Mouse (Mus musculus): ENCODE measurements around the gene Zdhhc7.

The Zdhhc7 gene

DNA sequence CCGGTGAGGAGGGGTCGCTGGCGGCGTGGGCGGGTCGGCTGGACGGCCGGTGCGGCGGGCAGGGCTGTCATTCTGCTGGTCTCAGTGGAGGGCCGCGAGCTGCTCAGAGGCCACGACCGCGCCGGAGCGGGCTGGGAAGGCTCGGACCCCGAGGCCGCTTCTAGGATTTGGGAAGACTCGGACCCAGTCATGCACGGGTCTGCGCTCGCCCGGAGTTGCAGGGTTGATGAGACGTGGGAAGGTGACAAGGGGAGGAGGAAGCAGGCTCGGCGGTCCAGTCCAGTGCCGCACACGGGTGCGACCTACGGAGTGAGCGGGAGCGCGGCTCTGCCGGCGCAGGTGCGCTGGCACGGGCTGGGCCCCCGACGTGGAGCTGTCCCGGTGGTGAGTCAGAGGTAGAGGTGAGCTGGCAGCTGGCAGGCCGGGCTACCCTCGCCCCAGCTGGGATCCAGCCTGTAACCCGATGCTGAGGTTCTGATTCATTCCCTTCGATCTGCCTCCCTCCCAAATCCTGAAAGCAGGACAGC, 13.1 kb upstream of the Zdhhc7 start:
- DNase-seq (ENCODE audit: extremely low read depth, low read depth, low spot score): no peak

DNA sequence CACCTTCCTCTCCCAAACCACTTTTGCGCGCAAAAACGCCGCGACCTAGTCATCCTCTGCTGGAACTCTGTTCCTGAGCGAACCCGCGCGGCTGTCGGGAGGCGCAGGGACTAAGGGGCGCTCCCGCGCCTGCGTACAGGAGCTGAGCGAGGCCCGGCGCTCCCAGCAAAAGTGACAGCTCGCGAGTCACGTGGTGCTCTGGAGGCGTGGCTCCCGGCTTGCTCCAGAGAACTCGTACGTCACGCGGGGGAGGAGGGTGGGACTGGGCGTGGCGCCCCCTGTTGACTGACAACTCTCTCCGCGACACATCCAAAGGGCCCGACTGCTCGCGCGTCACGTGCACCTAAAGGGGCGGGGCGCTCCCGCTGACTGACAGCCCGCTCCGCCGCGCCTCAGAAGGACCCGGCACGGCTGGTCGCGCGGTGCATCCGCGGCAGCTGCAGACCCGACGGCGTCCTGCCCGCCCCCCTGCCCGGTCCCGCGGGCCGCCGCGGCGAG, 12.5 kb upstream of the Zdhhc7 start, which contains the start of gene 6430548M08Rik:
Gene 6430548M08Rik, plus strand, starts transcription at position 395 of the 498 bp plus-strand sequence.
- peak; percentile 80 for DNase-seq (ENCODE audit: extremely low read depth, low read depth, low spot score)

DNA sequence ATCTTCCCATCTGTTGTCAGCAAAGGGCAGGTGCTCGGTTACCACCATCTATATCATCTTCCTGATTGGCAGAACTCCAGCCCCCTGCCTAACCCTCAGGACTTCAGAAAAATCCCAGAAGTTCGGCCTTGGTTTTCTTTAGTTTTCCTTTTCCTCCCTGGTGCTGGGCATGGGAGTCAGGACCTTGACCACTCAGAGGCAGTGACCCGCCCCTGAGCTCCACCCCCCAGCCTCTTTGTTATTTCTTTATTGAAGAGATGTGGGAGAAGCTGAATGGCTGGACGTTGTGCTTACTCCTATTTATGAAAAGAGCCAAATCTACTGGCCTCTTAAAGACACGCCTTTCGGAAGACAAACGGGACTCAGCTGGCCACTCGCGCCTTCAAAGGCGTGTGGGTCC, 12.0 kb upstream of the Zdhhc7 start:
- DNase-seq (ENCODE audit: extremely low read depth, low read depth, low spot score): no peak

DNA sequence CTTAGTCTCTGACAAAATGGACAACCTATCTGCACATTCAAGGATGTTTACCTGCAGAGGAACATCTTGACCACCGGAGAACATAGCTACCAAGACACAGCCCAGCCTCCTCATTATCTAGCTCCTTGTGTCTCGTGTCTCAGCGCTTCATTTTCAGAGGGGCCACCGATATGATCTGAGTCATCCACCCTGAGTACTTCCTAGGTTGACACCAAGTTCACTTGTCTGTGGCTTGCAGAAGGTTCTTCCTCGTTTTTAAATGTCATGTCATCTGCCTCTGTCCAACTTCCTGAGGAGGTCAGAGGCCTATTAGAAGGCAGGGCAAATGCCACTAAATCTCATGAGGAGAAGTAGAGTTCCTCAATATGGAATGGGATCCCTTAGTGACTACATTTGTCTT, 11.3 kb upstream of the Zdhhc7 start:
- DNase-seq (ENCODE audit: extremely low read depth, low read depth, low spot score): no peak

DNA sequence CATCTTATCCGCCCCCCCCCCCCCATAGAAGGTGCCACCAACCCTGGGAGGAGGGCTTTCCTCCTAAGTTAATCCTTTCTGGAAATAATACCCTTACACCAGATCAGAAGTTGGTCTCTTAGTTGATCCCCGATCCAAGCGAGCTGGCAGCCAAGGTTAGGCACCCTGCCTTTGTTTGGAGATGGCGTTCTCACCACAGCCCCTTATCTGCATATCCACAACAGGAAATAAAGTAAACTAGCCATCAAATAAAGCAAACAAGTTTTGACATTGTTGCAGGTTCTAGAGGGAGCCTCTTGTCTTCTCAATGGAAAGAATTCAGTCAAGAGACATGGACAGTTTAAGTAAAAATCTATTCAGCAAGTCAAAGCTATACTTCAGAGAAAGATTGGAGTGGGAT, 10.1 kb upstream of the Zdhhc7 start:
- DNase-seq (ENCODE audit: extremely low read depth, low read depth, low spot score): no peak

DNA sequence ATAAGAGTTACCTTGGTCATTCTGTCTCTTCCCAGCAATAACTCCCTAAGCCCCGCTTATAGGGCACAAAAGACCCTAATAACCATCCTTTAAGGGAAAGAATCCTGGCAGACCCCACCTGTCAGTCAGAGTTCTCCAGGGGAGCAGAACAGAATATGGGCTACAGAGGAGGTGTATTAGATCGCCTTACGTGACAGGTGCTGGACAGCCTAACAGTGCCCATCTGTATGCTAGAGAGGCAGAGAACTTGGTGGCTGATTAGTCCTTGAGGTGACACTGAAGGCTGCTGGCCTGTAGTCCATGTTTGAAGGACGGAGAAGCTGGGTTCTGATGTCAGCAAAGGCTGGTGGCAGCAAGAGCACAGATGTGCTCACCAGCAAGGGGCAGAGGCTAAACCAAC, 9.7 kb upstream of the Zdhhc7 start:
- DNase-seq (ENCODE audit: extremely low read depth, low read depth, low spot score): no peak

DNA sequence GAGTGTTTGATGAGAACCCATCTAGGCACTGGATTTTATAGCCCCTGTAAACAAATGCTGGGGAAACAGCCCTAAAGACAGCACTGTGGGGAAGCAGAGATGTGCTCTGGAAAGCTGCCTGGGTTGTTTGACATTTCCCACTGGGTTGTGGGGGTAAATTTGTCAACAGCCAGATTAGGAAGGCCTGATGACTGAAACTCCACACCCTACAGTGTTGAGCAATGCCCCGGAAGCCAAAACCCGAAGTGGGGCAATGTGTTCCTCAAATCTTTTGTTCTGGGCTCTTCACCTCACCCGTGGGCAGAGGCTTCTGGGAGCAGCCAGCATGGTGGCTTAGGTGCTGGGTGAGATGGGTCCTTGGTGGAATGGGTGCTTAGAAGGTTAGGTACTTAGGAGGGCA, 7.9 kb upstream of the Zdhhc7 start:
- DNase-seq (ENCODE audit: extremely low read depth, low read depth, low spot score): no peak

DNA sequence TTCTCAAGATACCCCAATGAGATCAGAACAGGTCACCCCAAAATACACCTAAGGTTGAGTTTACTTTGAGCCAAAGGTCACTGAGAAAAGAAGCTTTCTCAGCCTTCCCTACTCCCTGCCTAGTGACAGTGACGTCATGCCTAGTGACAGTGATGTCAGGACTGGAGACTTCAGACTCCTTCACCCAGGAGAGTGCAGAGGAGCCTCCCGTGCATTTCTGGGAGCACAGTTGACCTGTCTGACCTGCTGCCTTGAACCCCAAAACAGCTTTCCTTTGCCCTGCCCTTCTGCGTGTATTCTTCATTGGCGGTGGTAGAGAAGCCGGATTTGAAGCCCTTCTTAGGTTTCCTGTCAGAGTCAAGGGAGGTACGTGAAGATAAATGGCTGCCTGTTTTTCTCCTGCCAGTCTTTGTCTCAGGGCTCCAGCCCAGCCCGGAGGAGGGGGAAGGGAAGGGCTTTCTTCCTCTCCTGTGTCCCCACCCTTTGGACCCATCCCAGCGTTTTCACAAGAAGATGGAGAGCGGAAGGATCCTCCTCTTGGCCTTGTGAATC, 3.5 kb upstream of the Zdhhc7 start:
- no peak for DNase-seq (ENCODE audit: extremely low read depth, low read depth, low spot score)

DNA sequence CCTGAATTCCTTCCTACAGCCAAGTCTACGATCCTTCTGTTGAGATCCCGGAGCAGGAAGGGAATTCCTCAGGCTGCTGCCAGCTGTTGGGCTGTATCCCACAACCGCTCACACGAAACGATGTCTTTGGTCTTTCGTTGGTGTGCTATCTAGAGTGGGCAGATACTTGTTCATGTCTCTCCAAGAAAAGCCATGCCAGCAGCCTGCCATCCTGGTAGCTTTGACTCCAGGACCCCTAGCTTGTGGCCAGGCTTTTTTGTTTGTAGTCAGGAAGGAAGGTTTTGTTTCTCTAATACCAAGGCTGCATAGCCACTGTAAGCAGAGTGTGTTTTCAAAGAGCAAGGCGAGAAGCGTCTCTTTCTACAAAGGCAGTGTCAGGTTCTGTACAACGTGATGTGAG, 2.6 kb upstream of the Zdhhc7 start:
- DNase-seq (ENCODE audit: extremely low read depth, low read depth, low spot score): no peak

DNA sequence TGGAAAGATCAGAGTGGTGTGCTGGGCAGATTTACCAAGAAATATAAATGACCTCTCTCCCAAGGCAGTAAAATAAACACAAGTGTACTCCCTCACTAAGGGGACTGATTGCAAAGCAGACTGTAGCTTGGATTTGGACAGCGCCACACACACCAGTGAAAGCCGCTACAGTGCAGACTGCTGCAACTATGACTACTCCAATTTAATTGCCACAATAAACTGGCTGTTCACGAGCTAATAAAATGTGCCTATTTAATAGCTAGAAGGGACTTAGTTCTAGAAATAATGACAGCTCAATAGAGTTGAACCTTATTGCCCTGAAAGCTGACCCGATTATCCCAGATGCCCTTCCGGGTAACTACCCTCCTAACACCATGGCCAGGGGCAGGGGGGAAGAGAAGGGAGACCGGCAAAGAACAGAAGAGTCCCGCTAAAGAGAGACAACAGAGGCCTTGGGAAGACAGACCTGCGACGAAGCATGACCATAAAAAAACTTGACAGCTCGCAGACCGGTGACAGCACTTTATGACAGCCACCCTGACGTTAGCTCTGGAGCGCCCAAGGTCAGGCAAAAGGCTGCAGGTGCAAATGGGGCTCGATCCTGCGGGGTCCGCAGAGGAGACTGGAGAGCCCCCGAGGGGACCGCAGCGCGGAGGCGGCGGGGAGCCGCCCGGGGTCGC, 754 bp downstream of the Zdhhc7 start:
- DNase-seq (ENCODE audit: extremely low read depth, low read depth, low spot score): no peak

DNA sequence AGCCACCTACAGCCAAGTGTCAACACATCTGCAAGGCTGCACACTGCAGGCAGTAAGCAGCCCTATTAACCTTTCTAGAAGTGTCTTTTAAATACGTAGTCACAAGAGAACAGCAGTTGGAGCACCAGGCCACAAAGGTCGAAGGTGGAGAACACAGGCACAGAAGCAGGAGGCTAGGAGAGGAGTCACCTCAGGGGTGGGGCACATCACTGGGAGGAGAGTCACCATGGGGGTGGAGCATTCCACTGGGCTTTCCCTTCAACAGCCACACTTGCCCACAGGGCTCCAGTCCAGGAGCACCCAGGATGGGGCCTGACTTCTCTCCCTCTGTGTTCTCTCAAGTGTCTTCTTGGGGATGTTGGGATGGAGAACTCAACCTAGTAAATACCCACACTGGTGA, 4.8 kb downstream of the Zdhhc7 start:
- no peak for DNase-seq (ENCODE audit: extremely low read depth, low read depth, low spot score)

DNA sequence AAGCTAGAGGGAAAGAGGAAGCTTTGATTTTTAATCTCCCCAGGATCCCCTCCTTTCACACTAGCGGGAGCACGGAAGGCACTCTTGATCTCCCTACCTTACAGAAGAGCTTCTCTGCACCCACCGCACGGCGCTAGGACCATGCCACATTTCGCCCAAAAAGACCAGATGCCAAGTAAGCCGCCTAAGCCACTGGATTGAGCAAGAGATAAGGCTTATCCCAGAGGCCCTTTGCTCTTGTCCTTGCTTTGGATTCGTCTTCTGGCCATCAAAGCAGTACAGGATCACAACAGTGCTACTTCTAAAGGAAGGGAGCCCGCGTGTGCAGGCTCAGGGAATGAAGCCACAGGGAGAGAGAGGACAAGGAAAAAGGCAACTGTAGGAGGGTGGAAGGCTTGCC, 6.5 kb downstream of the Zdhhc7 start:
- no peak for DNase-seq (ENCODE audit: extremely low read depth, low read depth, low spot score)

DNA sequence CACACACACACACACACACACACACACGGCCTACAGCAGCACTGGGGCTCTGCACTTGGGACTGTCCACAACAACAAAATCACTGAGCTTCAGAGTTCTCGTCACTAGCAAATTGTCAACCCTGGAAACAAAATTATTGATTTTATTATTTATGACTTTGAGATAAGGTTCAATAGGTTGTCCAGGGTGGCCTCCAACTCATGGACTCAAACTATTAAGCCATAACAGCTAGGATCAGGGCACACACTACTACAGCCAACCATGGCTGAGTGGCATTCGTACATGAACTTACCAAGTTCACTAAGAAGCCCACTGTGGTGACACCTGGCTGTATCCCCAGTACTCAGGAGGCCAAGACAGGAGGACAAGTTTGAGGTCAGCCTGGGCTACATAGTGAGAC, 8.2 kb downstream of the Zdhhc7 start:
- no peak for DNase-seq (ENCODE audit: extremely low read depth, low read depth, low spot score)

DNA sequence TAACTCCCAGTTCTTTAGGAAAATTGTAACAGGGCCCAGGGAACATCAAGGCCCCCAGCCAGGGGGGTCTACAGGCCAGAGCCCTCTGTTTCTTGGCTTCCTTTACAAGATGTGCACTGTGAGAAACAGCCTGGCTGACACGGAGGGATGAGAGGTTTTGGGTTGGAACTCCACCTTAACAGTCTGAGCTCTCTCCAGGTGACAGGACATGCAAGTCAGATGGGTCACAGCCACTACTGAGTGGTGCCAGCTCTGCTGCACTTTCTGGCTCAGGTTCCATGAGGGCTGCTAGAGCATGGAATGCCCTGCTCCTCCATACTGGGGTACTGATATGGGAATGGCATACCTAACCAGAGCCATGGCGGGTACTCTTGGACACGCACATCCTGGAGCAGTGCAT, 10.2 kb downstream of the Zdhhc7 start:
- no peak for DNase-seq (ENCODE audit: extremely low read depth, low read depth, low spot score)

DNA sequence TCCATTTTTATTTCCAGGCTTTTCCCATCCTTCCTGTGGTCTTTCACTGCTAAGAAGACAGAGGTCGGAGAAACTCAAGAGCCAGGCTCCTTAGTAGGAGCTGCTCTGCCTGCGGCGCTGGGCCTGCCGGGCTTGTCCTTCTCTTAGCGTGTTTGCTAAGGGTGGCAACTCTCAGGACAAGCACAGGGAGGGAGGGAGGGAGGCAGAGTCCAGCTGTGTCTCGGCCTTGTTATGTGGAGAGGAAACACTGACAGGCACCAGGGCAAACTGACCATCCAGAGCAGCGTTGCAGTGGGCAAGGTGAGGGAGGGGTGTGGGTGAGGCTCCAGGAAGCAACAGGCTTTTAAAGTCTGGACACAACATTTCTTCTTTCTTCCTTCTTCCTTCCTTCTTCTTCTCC, 11.8 kb downstream of the Zdhhc7 start:
- DNase-seq (ENCODE audit: extremely low read depth, low read depth, low spot score): no peak

DNA sequence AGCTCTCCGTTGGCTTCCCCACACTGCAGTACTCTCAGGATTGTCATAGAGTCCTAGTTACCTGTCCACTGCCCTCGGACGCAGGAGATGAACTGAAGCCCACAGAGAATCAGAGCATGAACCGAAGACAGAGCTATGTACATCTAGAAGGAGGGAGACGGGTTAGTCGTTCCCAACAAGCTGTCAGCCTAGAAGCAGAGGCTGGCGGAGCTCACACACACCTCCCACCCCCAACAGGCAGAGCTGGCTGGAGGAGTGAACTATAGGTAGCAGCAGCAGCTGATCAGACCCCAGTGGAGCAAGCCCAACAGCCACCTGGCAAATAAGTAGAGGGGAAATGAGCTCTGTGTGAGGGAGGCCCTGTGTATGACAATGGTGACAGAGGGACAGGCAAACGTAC, 16.5 kb downstream of the Zdhhc7 start:
- no peak for DNase-seq (ENCODE audit: extremely low read depth, low read depth, low spot score)

DNA sequence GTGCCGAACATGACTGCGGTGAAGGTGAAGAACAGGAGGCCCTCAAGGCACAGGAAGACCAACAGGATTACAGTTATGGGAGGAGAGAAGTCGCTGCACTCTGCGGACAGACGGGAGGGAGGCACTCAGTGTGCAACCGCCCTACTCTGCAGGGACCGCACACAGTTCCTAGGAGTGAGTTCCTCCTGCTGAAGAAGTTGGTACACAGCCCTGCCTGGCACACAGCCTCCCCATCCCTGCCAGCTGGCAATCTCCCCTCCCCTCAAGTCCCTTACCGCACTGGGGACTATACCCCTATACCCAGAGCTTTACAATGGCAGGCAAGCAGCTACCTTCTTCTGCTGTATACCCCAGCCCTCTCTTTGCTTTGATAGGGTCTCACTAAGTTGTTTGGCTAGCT, 18.0 kb downstream of the Zdhhc7 start:
- DNase-seq (ENCODE audit: extremely low read depth, low read depth, low spot score): no peak

DNA sequence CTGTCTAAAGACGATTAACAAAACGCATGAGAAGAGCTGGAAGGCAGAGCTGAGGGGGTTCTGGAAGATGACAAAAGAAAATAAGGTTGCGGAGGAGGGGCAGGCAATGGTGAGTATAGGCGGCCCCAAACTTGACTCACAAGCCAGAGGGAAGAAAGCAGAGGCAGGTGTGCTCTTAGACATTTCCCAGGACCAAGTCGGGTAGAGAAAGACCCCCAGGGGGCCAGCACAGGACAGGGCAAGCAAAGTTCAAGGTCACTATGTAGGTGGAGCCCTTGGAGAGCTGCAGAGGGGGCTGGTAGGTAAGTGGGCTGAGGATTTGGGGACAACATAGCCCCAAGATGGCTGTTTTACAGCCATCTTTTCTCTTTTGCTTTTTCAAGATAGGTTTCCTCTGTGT, 21.9 kb downstream of the Zdhhc7 start:
- no peak for DNase-seq (ENCODE audit: extremely low read depth, low read depth, low spot score)

DNA sequence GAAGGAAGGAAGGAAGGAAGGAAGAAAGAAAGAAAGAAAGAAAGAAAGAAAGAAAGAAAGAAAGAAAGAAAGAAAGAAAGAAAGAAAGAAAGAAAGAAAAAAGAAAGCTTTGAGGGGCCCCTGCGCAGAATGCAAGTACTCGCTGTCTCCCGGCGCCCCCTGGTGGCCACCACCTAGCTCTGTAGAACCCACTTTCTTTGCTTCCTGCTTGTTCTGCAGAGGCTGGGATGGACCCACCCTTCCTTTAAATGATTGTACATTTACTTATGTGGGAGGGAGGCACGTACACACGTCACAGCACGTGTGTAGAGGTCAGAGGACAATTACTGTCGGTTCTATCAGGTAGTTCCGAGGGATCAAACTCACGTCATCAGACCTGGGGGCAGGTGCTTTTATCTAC, 23.2 kb downstream of the Zdhhc7 start:
- DNase-seq (ENCODE audit: extremely low read depth, low read depth, low spot score): no peak

DNA sequence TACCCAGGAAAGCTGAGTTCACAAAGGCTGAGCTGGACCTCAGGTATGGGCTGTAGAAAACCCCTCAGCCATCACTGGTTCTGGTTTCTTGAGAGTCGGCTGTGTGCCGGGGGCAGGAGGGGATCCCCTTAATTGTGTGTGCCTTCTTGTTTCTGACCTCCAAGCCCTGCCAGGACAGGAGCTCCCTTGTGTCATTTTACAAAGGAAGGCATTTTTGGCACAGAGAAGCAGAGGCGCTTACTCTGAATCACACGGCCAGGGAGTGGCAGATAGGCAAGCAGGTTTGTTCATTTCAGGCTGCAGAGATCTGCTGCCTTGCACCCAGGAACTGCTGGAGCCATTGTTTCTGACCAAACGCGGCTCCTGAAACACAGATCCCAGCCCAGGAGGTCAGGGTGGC, 25.9 kb downstream of the Zdhhc7 start:
- DNase-seq (ENCODE audit: extremely low read depth, low read depth, low spot score): no peak

DNA sequence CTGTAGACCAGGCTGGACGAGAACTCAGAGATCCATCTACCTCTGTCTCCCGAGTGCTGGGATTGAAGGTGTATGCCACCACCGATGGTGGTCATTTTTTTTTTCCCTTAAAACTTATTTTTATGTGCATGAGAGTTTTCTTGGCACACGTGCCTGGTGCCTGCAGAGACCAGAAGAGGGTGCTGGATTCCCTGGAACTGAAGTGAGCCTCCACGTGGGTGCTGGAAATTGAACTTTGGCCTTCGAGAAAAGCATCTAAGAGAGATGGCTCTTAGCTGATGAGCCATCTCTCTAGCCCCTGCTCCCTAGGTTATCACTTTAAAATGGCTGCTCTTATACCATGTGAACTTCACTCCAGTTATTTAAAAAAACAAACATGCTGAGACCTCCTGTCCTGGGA, 26.8 kb downstream of the Zdhhc7 start:
- no peak for DNase-seq (ENCODE audit: extremely low read depth, low read depth, low spot score)

DNA sequence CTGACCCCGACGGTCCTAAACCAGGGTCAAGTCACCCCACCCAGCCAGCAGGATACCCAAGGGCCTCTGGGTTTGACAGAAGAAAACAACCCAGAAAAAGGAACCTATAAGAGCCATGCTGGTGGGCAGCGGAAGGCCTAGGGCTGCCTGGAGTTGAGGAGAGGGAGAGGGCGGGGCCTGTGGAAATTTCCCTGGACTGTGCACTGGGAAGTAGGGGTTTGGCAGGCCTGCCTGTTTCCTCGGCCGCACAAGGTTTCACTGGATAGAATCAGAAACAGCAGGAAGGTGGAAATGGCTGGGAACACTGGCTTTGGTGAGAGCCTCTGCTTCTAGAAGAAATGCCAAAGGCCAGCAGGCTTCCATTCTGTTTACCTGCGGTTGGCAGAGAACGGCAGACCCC, 28.5 kb downstream of the Zdhhc7 start:
- DNase-seq (ENCODE audit: extremely low read depth, low read depth, low spot score): no peak

DNA sequence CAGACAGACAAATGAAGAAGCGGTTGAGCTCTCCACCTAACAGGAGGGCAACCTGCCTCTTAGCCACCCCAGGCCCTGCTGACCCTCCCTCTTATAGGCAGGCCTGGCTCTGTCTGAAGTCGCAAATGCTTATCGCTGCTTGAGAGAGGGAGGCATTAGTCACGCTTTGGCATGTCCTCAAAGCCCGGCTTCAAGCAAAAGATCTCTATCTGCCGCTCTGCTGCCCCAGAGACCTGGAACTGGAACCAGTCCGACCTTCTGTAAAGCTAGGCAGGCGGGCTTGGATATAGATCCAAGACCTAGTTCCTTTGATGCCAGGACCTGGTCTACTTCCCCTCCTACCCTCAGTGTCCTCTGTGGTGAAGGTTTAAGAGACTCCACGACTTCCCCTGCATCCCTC, 29.0 kb downstream of the Zdhhc7 start:
- peak; percentile 52 for DNase-seq (ENCODE audit: extremely low read depth, low read depth, low spot score)
